Mouse (Mus musculus): ENCODE results near the gene Cstb.

DNA sequence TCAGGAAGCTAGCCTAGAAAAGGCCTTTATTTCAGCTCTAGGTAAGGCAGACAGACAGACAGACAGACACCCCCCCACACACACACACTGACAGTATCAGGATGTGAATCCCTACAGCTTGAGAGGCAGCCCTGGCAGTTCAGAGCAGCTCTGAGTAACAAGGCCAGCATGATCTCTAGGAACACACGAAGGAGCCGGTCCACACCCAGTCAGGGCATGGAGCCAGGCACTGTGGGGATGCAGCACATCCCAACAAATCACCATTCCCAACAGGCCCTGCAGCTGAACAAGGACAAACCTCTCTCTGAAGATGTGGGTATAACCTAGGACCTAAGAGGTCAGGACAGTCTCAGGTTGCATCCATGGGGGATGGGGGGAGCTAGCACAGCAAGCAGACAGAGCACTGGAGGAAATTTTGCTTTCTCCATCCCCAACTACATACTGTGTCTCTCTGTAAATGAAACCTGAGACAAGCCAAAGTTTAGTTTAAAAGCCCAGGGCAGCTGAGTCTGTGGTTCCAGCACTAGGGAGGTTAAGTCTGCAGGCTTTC, 42.4 kb downstream of the Cstb start:
- TF ChIP-seq CTCF (conservative IDR thresholded peaks at IDR 0.05; ENCODE audit: low read length), result no peak
- TF ChIP-seq POU5F1 (IDR thresholded peaks at IDR 0.05; ENCODE audit: borderline replicate concordance, low read length), result no peak

All from E14TG2a.4 (cell line).